Mouse (Mus musculus): ENCODE measurements around the gene Tigd3.
"Not testable (repeated sequence)": the region's sequence is repeated elsewhere in the genome, so short reads cannot be mapped to it uniquely, and the experiment has no call there.

Tigd3 gene

GRCm38 (mm10) chr19:5921715-5922114, 27.8 kb upstream of the Tigd3 start:
- no peak for DNase-seq

GRCm38 (mm10) chr19:5913007-5913719, 19.2 kb upstream of the Tigd3 start, which contains the start of gene Dpf2:
TSS of gene Dpf2 (minus strand) at chr19:5913010.
- no peak for DNase-seq

- peak; percentile 99 to 100 for DNase-seq
Observed at GRCm38 (mm10) chr19:5912103-5913006, 18.4 kb upstream of the Tigd3 start.

DNA sequence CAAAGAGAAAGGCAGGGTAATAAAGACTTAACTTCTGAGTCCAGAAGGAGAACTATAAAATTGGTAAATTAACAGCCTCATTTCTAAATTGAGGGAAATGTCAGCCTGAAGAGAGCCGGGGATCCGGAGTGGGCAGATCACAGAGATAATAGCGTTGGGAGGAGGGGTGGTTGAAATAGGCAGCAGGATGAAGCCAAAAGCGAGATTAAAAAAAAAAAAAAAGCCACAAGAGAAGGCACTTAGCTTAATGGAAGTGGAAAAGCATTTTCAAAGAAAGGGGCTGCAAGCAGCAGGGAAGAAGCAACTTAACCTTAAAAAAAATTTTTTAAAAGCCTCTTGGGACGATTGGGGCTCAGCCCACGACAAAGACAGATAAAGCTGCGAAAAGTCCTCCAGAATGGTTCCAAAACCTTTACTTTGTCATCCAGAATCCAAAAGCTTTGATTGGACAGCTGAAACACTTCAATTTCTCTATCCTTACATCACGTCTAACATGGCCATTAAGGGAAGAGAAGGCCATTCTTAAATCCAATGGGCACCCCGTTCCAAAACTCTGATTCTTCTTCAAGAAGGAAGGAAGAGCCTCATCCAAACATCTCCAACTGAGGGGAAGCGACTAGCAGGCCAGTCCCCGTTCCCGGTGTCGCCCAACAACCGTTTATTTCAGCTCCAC, 17.6 kb upstream of the Tigd3 start:
- DNase-seq: no peak

- DNase-seq: no peak
Observed at GRCm38 (mm10) chr19:5910221-5910620, 16.3 kb upstream of the Tigd3 start.

DNA sequence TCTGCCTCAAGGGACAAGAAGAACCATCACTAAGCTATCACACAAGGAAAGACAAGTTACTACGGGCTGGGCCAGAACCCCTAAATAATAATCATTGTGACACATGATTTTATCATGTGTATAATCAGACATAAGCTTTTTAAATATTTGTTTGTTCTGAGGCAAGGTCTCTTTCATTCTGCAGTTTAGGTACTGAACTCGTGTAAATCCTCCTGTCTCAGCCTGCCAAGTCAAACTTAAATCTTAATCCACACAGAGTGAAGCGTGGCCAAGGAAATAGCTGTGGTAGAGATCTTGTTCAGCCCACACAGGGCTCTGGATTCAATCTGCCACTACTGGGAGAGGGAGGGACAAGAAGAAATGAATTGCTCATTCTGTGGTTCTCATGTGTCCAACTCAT, 13.3 kb upstream of the Tigd3 start:
- no peak for DNase-seq

- no peak for DNase-seq
Observed at GRCm38 (mm10) chr19:5893282-5894001, 507 bp downstream of the Tigd3 start.

- DNase-seq: no peak
Observed at GRCm38 (mm10) chr19:5892735-5893134, 1.2 kb downstream of the Tigd3 start.

DNA sequence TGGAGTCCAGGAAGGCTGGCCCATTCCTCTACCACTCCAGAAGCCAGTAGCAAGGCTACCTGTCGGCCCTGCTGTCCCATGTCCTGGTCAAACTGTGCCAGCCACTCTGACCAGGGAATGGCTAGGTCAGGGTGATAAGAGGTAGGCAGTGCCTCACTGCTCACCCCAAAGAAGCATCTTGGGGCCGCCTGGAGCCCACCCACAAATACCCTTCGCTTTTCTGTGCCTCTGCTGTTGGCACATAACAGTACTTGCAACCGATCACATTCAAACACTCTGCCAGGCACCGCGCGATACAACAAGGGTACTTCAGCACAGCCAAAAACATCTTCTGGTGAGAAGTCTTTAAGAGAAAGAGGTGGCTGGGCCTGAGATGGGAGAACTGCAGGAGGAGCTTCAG, 1.7 kb downstream of the Tigd3 start:
- no peak for DNase-seq

DNA sequence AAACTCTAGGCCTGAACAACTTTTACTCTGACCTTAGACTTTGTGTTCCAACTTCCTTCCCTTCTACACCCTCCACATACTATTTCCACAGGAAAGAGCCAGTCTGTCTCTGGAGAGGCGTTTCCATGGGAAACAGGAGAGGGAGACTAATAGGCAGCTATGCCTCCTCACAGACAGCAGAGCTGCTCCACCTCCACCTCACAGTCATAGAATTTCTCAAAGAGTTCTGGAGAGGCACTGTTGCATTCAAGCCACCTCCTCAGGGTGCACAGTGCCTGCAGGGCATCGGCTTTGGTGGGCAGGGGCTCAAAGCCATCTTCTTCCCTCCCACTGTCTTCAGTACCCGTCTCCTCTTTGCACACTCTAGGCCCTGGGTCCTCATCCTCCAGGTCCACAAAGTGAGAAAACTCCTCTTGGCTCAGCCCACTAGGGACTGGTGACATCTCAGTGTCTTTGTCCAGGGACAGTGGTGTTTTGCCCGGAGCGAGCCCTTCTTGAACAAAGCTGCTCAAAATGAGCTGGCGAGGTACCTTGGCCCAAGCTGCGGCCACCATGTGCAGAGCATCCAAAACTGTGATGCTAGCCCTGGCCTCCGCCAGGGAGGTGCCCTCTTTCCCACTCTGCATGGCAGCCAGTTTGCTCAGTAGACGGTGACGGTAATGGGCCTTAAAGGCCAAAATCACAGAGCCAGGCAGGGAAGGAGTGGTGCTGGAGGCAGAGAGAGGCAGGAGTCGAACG, 2.3 kb downstream of the Tigd3 start:
- DNase-seq: no peak

GRCm38 (mm10) chr19:5889211-5889610, 4.7 kb downstream of the Tigd3 start:
- no peak for DNase-seq

DNA sequence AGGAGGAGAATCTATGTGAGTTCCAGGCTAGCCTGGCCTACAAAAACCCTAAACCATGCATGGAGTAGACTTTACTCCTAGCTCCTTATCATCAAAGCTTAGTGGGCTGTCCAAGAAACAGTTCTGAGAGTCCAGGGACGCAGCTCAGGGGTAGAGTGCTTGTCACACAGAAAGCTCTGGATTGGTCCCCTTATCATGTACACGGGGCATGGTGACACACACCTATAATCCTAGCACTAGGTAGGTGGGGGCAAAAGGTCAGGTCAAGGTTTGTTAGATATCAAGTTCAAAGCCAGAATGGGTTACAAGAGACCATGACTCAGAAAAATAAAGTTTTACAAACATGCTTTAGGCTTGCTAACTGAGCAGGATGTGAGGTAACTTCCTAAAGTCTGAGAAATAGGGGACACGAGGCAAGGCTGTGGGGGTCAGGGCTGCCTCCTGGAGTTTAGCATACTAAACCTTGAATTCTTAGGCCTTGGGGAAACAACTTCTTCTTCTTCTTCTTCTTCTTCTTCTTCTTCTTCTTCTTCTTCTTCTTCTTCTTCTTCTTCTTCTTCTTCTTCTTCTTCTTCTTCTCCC, 6.6 kb downstream of the Tigd3 start:
- DNase-seq: no peak

DNA sequence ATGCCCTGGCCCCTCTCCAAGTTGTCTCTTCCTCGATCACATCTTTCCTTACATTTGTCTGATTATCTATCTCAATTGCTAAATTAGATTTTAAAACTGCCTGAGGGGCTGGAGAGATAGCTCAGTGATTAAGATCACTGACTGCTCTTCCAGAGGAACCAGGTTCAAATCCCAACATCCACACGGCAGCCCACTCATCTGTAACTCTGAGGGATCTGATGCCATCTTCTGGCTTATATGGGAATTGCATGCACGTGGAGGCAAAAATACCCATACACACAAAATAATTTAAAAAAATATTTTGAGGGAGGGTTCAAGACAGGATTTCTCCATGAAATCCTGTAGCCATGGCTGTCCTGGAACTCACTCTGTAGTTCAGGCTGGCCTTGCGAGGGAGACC, 8.1 kb downstream of the Tigd3 start:
- no peak for DNase-seq

DNA sequence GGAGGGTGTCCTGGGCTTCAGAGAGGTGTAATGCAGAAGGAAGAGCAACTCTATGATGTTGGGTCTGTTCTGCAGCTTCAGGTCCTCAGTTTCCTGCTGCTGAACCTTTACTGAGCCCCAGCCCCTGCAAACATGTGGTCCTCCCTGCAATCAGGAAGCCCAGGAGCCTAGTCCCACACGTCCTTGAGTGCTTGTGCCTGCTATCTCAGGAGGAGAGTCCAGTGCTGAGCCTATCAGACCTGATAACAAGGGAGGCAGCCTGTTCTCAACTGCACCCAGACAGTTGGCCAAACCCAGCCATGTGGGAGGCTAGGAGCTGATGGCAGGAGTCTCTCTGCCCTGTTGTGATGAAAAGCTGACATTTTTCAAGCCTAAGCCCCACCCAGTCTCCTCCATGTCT, 10.0 kb downstream of the Tigd3 start:
- no peak for DNase-seq

DNA sequence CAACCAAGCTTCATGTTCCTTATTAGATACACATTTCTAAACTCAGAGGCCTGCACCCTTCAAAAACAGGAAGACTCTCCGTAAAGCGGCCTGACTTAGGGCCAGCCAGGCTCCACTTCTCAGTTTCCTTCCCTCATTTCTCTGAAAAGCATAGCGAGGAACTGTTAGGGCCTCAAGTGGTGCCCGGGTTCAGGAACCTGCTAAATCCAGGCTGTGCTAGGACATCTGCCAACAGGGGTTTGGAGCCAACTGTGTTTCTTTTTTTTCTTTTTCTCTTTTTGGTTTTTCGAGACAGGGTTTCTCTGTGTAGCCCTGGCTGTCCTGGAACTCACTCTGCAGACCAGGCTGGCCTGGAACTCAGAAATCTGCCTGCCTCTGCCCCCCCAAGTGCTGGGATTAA, 11.9 kb downstream of the Tigd3 start:
- DNase-seq: not testable (repeated sequence)

DNA sequence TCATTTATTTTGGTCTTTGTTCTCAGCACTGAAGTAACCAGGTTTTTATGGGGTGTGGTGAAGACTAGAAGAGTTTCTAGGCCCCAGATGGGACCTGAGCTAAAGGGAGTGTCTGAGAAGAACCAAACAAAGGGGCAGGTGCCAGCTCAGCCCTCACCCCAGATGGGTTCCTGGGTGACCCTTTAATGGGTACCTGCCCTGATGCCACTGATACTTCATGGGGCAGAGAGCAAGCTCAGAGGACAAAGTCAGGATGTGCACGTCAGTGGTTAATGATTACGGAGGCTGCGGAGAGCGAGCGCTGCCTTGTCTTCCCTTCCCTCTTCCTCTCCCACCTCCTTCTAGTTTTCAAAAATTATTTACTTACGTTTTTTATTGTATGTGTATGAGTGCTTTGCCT, 12.8 kb downstream of the Tigd3 start:
- no peak for DNase-seq

DNA sequence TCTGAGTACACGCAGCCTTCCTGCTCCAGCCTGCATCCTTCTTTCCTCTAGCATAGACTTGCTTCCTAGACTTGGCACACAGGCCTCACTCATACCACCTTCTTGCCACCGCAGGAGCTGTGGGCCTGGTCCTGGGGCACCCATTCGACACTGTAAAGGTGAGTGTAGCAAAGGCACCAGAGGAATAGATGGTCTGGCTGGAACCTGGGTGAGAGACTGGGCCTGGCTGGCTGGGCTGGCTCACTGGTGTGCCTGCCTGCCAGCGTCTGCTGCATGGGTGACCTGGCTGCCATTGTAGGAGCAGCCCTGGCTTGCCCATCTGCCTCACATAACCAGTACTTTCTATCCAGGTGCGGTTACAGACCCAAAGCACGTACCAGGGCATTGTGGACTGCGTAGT, 14.2 kb downstream of the Tigd3 start:
- no peak for DNase-seq

- no peak for DNase-seq
Observed at GRCm38 (mm10) chr19:5878916-5879315, 15.0 kb downstream of the Tigd3 start.

DNA sequence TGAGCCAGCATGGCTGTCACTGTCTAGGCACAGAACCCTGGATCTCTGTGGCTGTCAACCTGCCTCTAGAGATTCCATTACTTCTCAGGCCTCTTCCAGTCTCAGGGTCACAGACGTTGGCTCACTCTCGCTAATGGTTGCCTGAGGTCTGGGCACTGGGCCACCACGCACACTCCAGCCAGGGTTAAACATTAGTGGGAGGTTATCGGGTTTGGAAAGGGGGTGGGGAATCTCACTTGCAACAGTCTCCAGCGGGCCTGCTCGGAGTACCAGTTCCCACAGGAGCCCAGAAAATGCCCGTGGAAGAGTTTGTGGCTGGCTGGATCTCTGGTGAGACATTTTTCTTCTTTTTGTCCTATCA, 15.6 kb downstream of the Tigd3 start:
- no peak for DNase-seq

DNA sequence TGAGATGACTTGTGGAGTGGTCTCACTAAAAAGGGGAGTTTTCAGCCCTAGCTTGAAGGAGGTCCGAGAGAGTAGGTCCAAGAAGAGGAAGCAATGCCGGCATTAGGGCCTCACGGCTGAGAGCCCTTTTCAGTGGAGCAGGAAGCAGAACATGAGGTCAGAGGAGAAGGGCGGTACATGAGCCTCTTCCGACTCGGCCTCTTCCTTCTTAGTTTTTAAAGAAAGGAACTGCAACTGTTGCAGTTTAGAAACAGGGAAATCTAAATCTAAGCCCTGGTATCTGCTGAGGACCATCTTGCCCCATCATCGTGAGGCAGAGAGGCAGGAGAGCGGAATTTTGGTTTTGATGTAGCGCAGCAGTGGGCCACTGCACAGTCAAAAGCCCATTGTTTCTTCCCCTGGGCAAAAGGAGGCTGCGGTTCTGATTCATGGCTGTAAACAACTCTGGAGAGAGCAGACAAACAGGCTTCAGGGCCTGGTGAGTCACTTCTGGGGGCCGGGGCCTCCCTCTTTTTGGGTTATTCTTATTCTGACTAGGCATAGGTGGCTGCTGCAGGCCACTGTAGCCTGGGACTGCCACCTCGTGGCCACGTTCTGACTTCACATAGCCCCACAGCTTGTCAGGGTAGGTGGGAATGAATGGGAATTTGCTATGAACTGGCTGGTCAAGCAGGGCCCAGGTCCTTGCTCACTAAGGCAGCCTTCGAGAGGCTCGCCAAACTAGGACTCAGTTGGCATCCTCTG, 16.2 kb downstream of the Tigd3 start, which contains the start of gene Slc25a45:
Slc25a45 (plus strand) TSS at position 191 of the 744 bp plus-strand sequence.
- DNase-seq: peak; percentile 79 to 89

GRCm38 (mm10) chr19:5874969-5875480, 18.9 kb downstream of the Tigd3 start, which contains the start of gene Frmd8:
TSS of gene Frmd8 (minus strand) at chr19:5875274.
- peak; percentile 91 to 95 for DNase-seq

Data from cerebellum, postnatal 25 days (tissue).